Mouse (Mus musculus) testis, adult 2 months (tissue): ENCODE measurements around the gene Wdr70.
A peak's percentile ranks its signal among the peaks of the same experiment; 100 is the strongest.

Experiments used
- CTCF ChIP-seq: fragments of 200-500 bp; IDR thresholded peaks from 2 replicates; pipeline ENCODE4 v1.5.1; 2012; ENCODE audit warnings: low read depth, mild to moderate bottlenecking, inconsistent platforms, low read length, moderate library complexity; ENCODE audit not compliant: control insufficient read depth, insufficient read depth, insufficient replicate concordance
- POLR2A ChIP-seq: fragments of 200-500 bp; IDR thresholded peaks from 2 replicates; pipeline ENCODE4 v1.6.1; 2012; ENCODE audit warnings: low read depth, mild to moderate bottlenecking, inconsistent platforms, low read length, moderate library complexity; ENCODE audit not compliant: control insufficient read depth

DNA sequence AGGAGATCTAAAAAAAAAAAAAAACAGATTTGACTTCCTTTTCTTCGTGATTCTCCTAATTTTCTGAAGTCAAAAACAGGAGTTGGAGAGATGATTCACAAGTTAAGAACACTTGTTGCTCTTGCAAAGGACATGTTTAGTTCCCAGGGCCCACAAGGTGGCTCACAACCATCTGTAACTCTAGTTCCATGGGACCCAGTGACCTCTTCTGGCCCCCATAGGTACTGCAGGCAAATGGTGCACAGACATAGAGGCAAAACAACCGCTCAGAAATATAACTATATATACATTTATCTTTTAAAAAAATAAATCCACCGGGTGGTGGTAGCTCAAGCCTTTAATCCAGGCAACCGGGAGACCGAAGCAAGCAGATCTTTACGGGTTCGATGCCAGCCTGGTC is 1.2 kb downstream of the Wdr70 start:
- TF ChIP-seq POLR2A (no peak), CTCF (peak; percentile 17; the same call in 1 of the 2 replicates)
